Comparison of ENCODE assay signal across 9 mouse cellular contexts in the genomic region with DNA sequence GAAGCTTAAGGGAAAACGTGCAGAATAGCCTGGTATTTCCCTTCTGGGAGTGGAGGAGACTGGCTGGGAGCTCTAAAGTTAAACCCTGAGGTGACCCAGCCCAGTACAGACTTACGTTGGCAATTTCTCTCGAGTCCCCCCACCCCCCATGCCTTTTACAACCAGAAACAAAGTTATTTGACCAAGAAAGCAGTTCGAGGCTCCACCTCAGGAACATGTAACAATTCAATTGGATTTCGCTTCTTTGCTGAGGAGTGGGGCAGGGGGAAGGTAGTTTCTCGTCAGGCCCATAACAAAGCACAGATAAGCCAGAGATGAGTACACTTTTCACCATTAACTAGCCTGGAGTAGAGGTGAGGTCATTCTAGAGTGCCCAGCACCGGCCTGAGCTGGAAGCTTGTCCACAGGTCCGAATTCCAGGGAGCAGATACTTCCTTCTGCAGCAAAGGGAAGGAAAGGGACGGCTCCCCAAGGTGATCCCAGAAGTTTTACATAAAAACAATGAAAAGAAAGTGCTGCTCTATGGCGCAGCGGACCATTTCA. TPM values are rescaled to one million over a fixed set of nuclear protein-coding genes. Genes with fewer than 3 reads are reported as not detected.
DNase-seq lines count a peak whose midpoint lies in the region; ATAC-seq lines count a peak whose summit lies in the region.
"Had no signal": no experiment of that assay in that cellular context is flagged by ENCODE, and none has a peak within 500 bp of the region (broad histone marks: within the 10 kb centered on the region; RNA-seq: fewer than 3 reads in every experiment).

No protein-coding gene starts in this region.

- H3K36me3 ChIP-seq in embryonic facial prominence, embryonic 12.5 days, result no peaks in the 10 kb centered on the region
- no peaks in the 10 kb centered on the region for H3K36me3 ChIP-seq in liver, embryonic 16.5 days (ENCODE audit: control insufficient read depth, insufficient read depth)

- ATAC-seq in embryonic facial prominence, embryonic 12.5 days (ENCODE audit: insufficient number of reproducible peaks, insufficient read depth, low FRiP score, low TSS enrichment), result peak; percentile 37; the same call in 1 of the 2 replicates
- ATAC-seq in liver, embryonic 16.5 days (ENCODE audit: low read depth), result no peak
- ATAC-seq in CD4-positive, CD25-positive, alpha-beta regulatory T cell, adult 4 months, result no peak

- H3K4me3 ChIP-seq in embryonic facial prominence, embryonic 12.5 days, result peak overlapping the region; percentile 91
- no peak overlapping the region for H3K4me3 ChIP-seq in liver, embryonic 16.5 days (ENCODE audit: low read depth, low read length)

- DNase-seq in cerebellum, postnatal 10 days, result peak; percentile 31 to 49
- no peak for DNase-seq in cerebellum, adult 18-20 months
- peak; percentile 29 for DNase-seq in induced T-regulatory cell, adult 2 months (ENCODE audit: low read depth)
- DNase-seq in urinary bladder, postnatal 14 days (ENCODE audit: low spot score), result no peak
- DNase-seq in right cerebral cortex, postnatal 4 days, result no peak

- H3K4me1 ChIP-seq in embryonic facial prominence, embryonic 12.5 days, result peaks cover 29% of the 10 kb centered on the region
- H3K4me1 ChIP-seq in liver, embryonic 16.5 days (ENCODE audit: control insufficient read depth, low read depth, low read length), result peaks cover 5% of the 10 kb centered on the region; the same call in 1 of the 2 replicates

- 2% methylated on average over 11 of the region's 11 CpGs for WGBS in embryonic facial prominence, embryonic 12.5 days
- WGBS in liver, embryonic 16.5 days (ENCODE audit: insufficient replicate concordance), result 22% methylated on average over 11 of the region's 11 CpGs

- peak overlapping the region; percentile 100 for H3K27ac ChIP-seq in embryonic facial prominence, embryonic 12.5 days
- peak overlapping the region; percentile 38; the same call in 1 of the 2 replicates for H3K27ac ChIP-seq in liver, embryonic 16.5 days (ENCODE audit: low read length)

- H3K27me3 ChIP-seq in embryonic facial prominence, embryonic 12.5 days, result no peaks in the 10 kb centered on the region
- peaks cover 76% of the 10 kb centered on the region for H3K27me3 ChIP-seq in liver, embryonic 16.5 days (ENCODE audit: control insufficient read depth, insufficient read depth, low read depth, low read length)

- H3K9me3 ChIP-seq in embryonic facial prominence, embryonic 12.5 days, result no peaks in the 10 kb centered on the region
- no peaks in the 10 kb centered on the region for H3K9me3 ChIP-seq in liver, embryonic 16.5 days (replicated peaks; ENCODE audit: control insufficient read depth, low read length)

- H3K9ac ChIP-seq in embryonic facial prominence, embryonic 12.5 days, result peak overlapping the region; percentile 100
- H3K9ac ChIP-seq in liver, embryonic 16.5 days (ENCODE audit: low read depth, low read length), result 0 out of 2 replicates have a peak overlapping the region, but pooled peaks have one; percentile 6

- H3K4me2 ChIP-seq in embryonic facial prominence, embryonic 12.5 days (replicated peaks), result peak overlapping the region; percentile 79
- peak overlapping the region; percentile 28 for H3K4me2 ChIP-seq in liver, embryonic 16.5 days (ENCODE audit: low read depth, low read length)

RNA-seq across cellular contexts. Expression of gene Skida1, which starts 0.5 kb away (rescaled TPM):
- 14.2 and 14.7 TPM in 2 replicates for polyA plus RNA-seq in embryonic facial prominence, embryonic 12.5 days (2016; fragmentation: Nextera tagmentation; extraction: Ambion mirVana)
- polyA plus RNA-seq in liver, embryonic 16.5 days (2015; fragmentation: Nextera tagmentation; extraction: Ambion mirVana), result 0.28 and 0.38 TPM in 2 replicates
- under 1 TPM in 1 of 2 experiments, not detected in 1; 0.74 TPM for polyA plus RNA-seq in CD4-positive, CD25-positive, alpha-beta regulatory T cell, adult 4 months (2017; shearing (Covaris generic))

RNA-seq across cellular contexts. Expression of gene Mllt10, which starts 5.7 kb away (rescaled TPM):
- 69.9 and 73.8 TPM in 2 replicates for polyA plus RNA-seq in embryonic facial prominence, embryonic 12.5 days (2016; fragmentation: Nextera tagmentation; extraction: Ambion mirVana)
- 23.8 and 24.3 TPM in 2 replicates for polyA plus RNA-seq in liver, embryonic 16.5 days (2015; fragmentation: Nextera tagmentation; extraction: Ambion mirVana)
- polyA plus RNA-seq in CD4-positive, CD25-positive, alpha-beta regulatory T cell, adult 4 months (2017; shearing (Covaris generic)), result 10 to 100 TPM; 34.9 to 41.4 TPM

RNA-seq across cellular contexts. Expression of gene A930004D18Rik, which starts 11.8 kb away (rescaled TPM):
- 16.4 and 18.7 TPM in 2 replicates for polyA plus RNA-seq in embryonic facial prominence, embryonic 12.5 days (2016; fragmentation: Nextera tagmentation; extraction: Ambion mirVana)
- 1.3 and 1.4 TPM in 2 replicates for polyA plus RNA-seq in liver, embryonic 16.5 days (2015; fragmentation: Nextera tagmentation; extraction: Ambion mirVana)
- 1 to 10 TPM; 2.0 to 2.1 TPM for polyA plus RNA-seq in CD4-positive, CD25-positive, alpha-beta regulatory T cell, adult 4 months (2017; shearing (Covaris generic))

RNA-seq across cellular contexts. Expression of gene H2al2a, which starts 52.6 kb away (rescaled TPM):
- polyA plus RNA-seq in embryonic facial prominence, embryonic 12.5 days (2016; fragmentation: Nextera tagmentation; extraction: Ambion mirVana), result not detected in 2 replicates
- polyA plus RNA-seq in liver, embryonic 16.5 days (2015; fragmentation: Nextera tagmentation; extraction: Ambion mirVana), result not detected in 2 replicates
- not detected for polyA plus RNA-seq in CD4-positive, CD25-positive, alpha-beta regulatory T cell, adult 4 months (2017; shearing (Covaris generic))
- polyA plus RNA-seq: C2C12 had no signal

Comparison
In these comparisons a context has a peak if more than half of its experiments do, and no peak if none do; other contexts are left out.
1. DNase-seq: peak in cerebellum, postnatal 10 days (2 of 2) and induced T-regulatory cell, adult 2 months (single experiment); none in cerebellum, adult 18-20 months (0 of 2), urinary bladder, postnatal 14 days (single experiment) and right cerebral cortex, postnatal 4 days (single experiment).